Mouse (Mus musculus): ENCODE results near the gene Arpc3. TPM values are rescaled to one million over a fixed set of nuclear protein-coding genes. Genes with fewer than 3 reads are reported as not detected.

Arpc3 gene
- polyA plus RNA-seq, 1 experiment from 2014 or later: 54.1 TPM

DNA sequence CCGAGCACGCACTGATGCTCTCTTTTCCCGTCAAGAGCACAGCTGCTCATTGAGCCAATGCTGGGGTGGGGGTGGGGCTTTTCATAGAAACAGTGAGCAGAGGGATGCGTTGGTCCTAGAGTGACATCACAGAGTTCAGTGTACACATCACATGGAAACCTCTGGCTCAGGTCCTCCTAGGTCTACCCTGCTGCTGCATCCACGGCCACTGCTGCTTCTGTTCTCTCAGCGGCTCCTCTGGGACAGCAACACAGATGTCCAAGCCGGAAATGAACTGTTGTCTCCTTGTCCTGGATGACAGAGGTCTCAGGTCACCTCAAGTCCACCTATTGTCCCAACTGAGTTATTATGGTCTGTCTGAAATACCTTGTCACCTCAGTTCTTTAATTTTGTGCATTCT lies 58.3 kb downstream of the Arpc3 start:
- no peak overlapping the region for H3K9ac ChIP-seq (replicated peaks; ENCODE audit: low read length)
- 62% methylated on average over 7 of the region's 7 CpGs for WGBS
- no peaks in the 10 kb centered on the region for H3K4me1 ChIP-seq (ENCODE audit: control insufficient read depth, insufficient read depth, low read length)
- no peak for ATAC-seq (replicated peaks; ENCODE audit: insufficient number of reproducible peaks, low FRiP score, low TSS enrichment, low read depth)
- H3K27ac ChIP-seq (replicated peaks; ENCODE audit: low read depth, low read length): no peak overlapping the region
- no peak overlapping the region for H3K4me3 ChIP-seq (ENCODE audit: low read depth, low read length)
- peaks cover 16% of the 10 kb centered on the region for H3K36me3 ChIP-seq (replicated peaks; ENCODE audit: control insufficient read depth, insufficient read depth, low read depth, low read length)
- DNase-seq (ENCODE audit: low spot score): no peak
- no peak overlapping the region for H3K4me2 ChIP-seq (ENCODE audit: low read depth, low read length)
- H3K9me3 ChIP-seq (replicated peaks; ENCODE audit: control insufficient read depth, low read length): no peaks in the 10 kb centered on the region
- H3K27me3 ChIP-seq (ENCODE audit: control insufficient read depth, insufficient read depth, low read length): no peaks in the 10 kb centered on the region

GRCm38 (mm10) chr5:122450913-122451317 lies 59.2 kb downstream of the Arpc3 start:
- DNase-seq (ENCODE audit: low spot score): no peak
- H3K4me3 ChIP-seq (ENCODE audit: low read depth, low read length): no peak overlapping the region
- H3K27ac ChIP-seq (replicated peaks; ENCODE audit: low read depth, low read length): no peak overlapping the region
- no peaks in the 10 kb centered on the region for H3K27me3 ChIP-seq (ENCODE audit: control insufficient read depth, insufficient read depth, low read length)
- no peaks in the 10 kb centered on the region for H3K4me1 ChIP-seq (ENCODE audit: control insufficient read depth, insufficient read depth, low read length)
- ATAC-seq (replicated peaks; ENCODE audit: insufficient number of reproducible peaks, low FRiP score, low TSS enrichment, low read depth): no peak
- peaks cover 15% of the 10 kb centered on the region for H3K36me3 ChIP-seq (replicated peaks; ENCODE audit: control insufficient read depth, insufficient read depth, low read depth, low read length)
- no peak overlapping the region for H3K9ac ChIP-seq (replicated peaks; ENCODE audit: low read length)
- WGBS: 75% methylated on average over 5 of the region's 5 CpGs
- no peak overlapping the region for H3K4me2 ChIP-seq (ENCODE audit: low read depth, low read length)
- H3K9me3 ChIP-seq (replicated peaks; ENCODE audit: control insufficient read depth, low read length): no peaks in the 10 kb centered on the region

- DNase-seq (ENCODE audit: low spot score): no peak
These were observed 59.6 kb downstream of the Arpc3 start for GRCm38 (mm10) chr5:122451324-122451723.

DNA sequence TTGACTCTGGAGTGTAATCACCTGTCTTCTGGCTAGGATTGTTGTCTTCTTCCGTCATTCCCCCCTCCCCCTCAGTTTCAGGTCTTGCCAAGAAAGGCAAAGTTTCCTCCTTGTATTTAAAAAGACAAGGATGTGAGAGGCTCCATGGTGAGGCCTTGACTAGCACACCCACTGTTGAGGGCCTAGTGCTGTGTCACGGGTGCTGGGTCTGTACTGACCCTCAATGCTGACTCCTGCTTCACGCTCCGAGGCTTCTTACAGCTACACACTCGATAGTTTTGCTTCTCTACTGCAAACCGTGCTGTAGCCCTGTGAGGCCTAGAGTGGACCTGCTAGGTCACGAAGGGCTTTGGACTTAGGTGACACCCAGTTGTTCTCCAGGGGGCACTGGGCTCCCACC lies 60.5 kb downstream of the Arpc3 start:
- no peak overlapping the region for H3K4me2 ChIP-seq (ENCODE audit: low read depth, low read length)
- 82% methylated on average over 7 of the region's 7 CpGs for WGBS

More at GRCm38 (mm10) chr5:122451324-122451723, 59.6 kb downstream of the Arpc3 start:
- no peaks in the 10 kb centered on the region for H3K4me1 ChIP-seq (ENCODE audit: control insufficient read depth, insufficient read depth, low read length)
- H3K27ac ChIP-seq (replicated peaks; ENCODE audit: low read depth, low read length): no peak overlapping the region
- H3K4me2 ChIP-seq (ENCODE audit: low read depth, low read length): no peak overlapping the region
- no peak overlapping the region for H3K9ac ChIP-seq (replicated peaks; ENCODE audit: low read length)
- ATAC-seq (replicated peaks; ENCODE audit: insufficient number of reproducible peaks, low FRiP score, low TSS enrichment, low read depth): no peak
- H3K36me3 ChIP-seq (replicated peaks; ENCODE audit: control insufficient read depth, insufficient read depth, low read depth, low read length): peaks cover 17% of the 10 kb centered on the region
- 91% methylated on average over 5 of the region's 5 CpGs for WGBS
- no peaks in the 10 kb centered on the region for H3K9me3 ChIP-seq (replicated peaks; ENCODE audit: control insufficient read depth, low read length)
- H3K4me3 ChIP-seq (ENCODE audit: low read depth, low read length): no peak overlapping the region
- no peaks in the 10 kb centered on the region for H3K27me3 ChIP-seq (ENCODE audit: control insufficient read depth, insufficient read depth, low read length)

DNA sequence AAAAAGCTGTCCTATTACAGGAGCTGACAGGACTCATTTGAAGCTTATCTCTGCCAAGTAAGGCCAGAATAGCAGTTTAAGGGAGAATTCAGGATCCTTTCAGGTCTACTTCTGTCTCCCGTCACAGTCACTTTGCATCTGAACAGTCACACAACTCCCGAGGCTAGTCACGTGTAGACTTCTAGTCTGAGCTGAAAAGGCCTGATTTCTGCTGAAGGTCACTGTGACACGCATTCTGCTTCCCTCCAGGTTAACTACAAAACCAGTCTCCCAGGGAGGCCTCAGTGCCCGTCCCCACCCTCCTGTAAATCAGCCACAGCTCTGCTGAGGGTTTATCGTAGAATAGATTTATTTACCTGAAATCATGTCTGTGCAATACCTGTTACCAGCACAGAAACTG lies 61.5 kb downstream of the Arpc3 start:
- WGBS: 88% methylated on average over 6 of the region's 6 CpGs
- Histone ChIP-seq H3K9ac (replicated peaks; ENCODE audit: low read length) (no peak overlapping the region), H3K9me3 (replicated peaks; ENCODE audit: control insufficient read depth, low read length) (no peaks in the 10 kb centered on the region), H3K36me3 (replicated peaks; ENCODE audit: control insufficient read depth, insufficient read depth, low read depth, low read length) (peaks cover 21% of the 10 kb centered on the region), H3K4me1 (ENCODE audit: control insufficient read depth, insufficient read depth, low read length) (no peaks in the 10 kb centered on the region), H3K27ac (replicated peaks; ENCODE audit: low read depth, low read length) (no peak overlapping the region), H3K4me2 (ENCODE audit: low read depth, low read length) (no peak overlapping the region), H3K27me3 (ENCODE audit: control insufficient read depth, insufficient read depth, low read length) (no peaks in the 10 kb centered on the region), H3K4me3 (ENCODE audit: low read depth, low read length) (no peak overlapping the region)
- DNase-seq (ENCODE audit: low spot score) (no peak), ATAC-seq (replicated peaks; ENCODE audit: insufficient number of reproducible peaks, low FRiP score, low TSS enrichment, low read depth) (no peak)

More for the DNA sequence above, 60.5 kb downstream of the Arpc3 start:
- H3K4me1 ChIP-seq (ENCODE audit: control insufficient read depth, insufficient read depth, low read length): no peaks in the 10 kb centered on the region
- no peak overlapping the region for H3K4me3 ChIP-seq (ENCODE audit: low read depth, low read length)
- H3K36me3 ChIP-seq (replicated peaks; ENCODE audit: control insufficient read depth, insufficient read depth, low read depth, low read length): peaks cover 17% of the 10 kb centered on the region
- H3K9ac ChIP-seq (replicated peaks; ENCODE audit: low read length): no peak overlapping the region
- ATAC-seq (replicated peaks; ENCODE audit: insufficient number of reproducible peaks, low FRiP score, low TSS enrichment, low read depth): no peak
- no peak for DNase-seq (ENCODE audit: low spot score)
- H3K9me3 ChIP-seq (replicated peaks; ENCODE audit: control insufficient read depth, low read length): no peaks in the 10 kb centered on the region
- no peaks in the 10 kb centered on the region for H3K27me3 ChIP-seq (ENCODE audit: control insufficient read depth, insufficient read depth, low read length)
- H3K27ac ChIP-seq (replicated peaks; ENCODE audit: low read depth, low read length): no peak overlapping the region

DNA sequence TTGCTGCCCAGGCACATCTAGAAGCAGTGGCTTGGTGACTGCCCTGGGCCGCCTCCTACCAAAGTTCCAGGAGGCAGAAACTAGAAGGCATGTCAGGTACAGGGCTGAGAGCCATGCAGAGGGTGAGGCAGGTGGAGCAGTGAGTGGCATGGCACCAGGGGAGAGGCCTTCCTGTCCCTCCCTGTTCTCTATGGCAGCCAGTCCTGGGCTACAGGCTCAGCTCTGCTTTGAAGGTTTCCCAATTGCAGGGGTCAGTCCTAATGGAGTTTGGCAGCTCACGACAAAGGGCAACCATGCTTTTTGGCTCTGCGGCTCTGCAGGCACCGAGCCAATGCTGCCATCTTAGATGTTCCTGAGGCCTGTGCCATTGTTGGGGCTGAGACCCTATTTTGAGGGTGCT lies 62.8 kb downstream of the Arpc3 start:
- Histone ChIP-seq H3K4me2 (ENCODE audit: low read depth, low read length) (no peak overlapping the region), H3K36me3 (replicated peaks; ENCODE audit: control insufficient read depth, insufficient read depth, low read depth, low read length) (peaks cover 28% of the 10 kb centered on the region), H3K4me1 (ENCODE audit: control insufficient read depth, insufficient read depth, low read length) (no peaks in the 10 kb centered on the region), H3K27me3 (ENCODE audit: control insufficient read depth, insufficient read depth, low read length) (no peaks in the 10 kb centered on the region), H3K9ac (replicated peaks; ENCODE audit: low read length) (no peak overlapping the region), H3K4me3 (ENCODE audit: low read depth, low read length) (no peak overlapping the region), H3K27ac (replicated peaks; ENCODE audit: low read depth, low read length) (no peak overlapping the region), H3K9me3 (replicated peaks; ENCODE audit: control insufficient read depth, low read length) (no peaks in the 10 kb centered on the region)
- WGBS: 87% methylated on average over 4 of the region's 4 CpGs
- no peak for ATAC-seq (replicated peaks; ENCODE audit: insufficient number of reproducible peaks, low FRiP score, low TSS enrichment, low read depth)
- DNase-seq (ENCODE audit: low spot score): no peak

- ATAC-seq (replicated peaks; ENCODE audit: insufficient number of reproducible peaks, low FRiP score, low TSS enrichment, low read depth) (no peak), DNase-seq (ENCODE audit: low spot score) (no peak)
- Histone ChIP-seq H3K27ac (replicated peaks; ENCODE audit: low read depth, low read length) (no peak overlapping the region), H3K36me3 (replicated peaks; ENCODE audit: control insufficient read depth, insufficient read depth, low read depth, low read length) (peaks cover 28% of the 10 kb centered on the region), H3K4me2 (ENCODE audit: low read depth, low read length) (no peak overlapping the region), H3K4me3 (ENCODE audit: low read depth, low read length) (no peak overlapping the region), H3K27me3 (ENCODE audit: control insufficient read depth, insufficient read depth, low read length) (no peaks in the 10 kb centered on the region), H3K9ac (replicated peaks; ENCODE audit: low read length) (no peak overlapping the region), H3K9me3 (replicated peaks; ENCODE audit: control insufficient read depth, low read length) (no peaks in the 10 kb centered on the region), H3K4me1 (ENCODE audit: control insufficient read depth, insufficient read depth, low read length) (no peaks in the 10 kb centered on the region)
- 90% methylated on average over 3 of the region's 3 CpGs for WGBS
These were observed 63.2 kb downstream of the Arpc3 start for GRCm38 (mm10) chr5:122454883-122455282.

DNA sequence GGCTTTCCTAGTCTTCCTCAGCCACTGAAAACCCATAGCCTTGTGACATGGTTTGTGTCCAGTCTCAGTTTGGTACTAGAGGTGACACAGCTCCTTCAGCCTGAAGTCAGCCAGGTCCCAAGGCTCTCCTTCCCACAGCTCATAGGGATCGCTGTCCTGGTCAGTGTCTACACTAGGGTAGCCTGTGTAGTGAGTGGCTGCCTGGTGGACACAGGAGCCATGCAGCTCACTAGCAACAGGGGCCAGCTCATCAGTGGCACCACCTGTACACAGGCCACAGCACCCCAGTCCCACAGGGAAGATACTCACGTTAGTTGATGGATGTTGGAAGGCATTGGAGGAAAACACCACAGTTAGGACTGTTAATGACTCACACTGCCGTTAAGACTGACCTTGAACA lies 63.9 kb downstream of the Arpc3 start:
- Histone ChIP-seq H3K4me1 (ENCODE audit: control insufficient read depth, insufficient read depth, low read length) (no peaks in the 10 kb centered on the region), H3K36me3 (replicated peaks; ENCODE audit: control insufficient read depth, insufficient read depth, low read depth, low read length) (peaks cover 28% of the 10 kb centered on the region), H3K27ac (replicated peaks; ENCODE audit: low read depth, low read length) (no peak overlapping the region), H3K27me3 (ENCODE audit: control insufficient read depth, insufficient read depth, low read length) (no peaks in the 10 kb centered on the region), H3K9ac (replicated peaks; ENCODE audit: low read length) (no peak overlapping the region), H3K4me2 (ENCODE audit: low read depth, low read length) (no peak overlapping the region), H3K9me3 (replicated peaks; ENCODE audit: control insufficient read depth, low read length) (no peaks in the 10 kb centered on the region), H3K4me3 (ENCODE audit: low read depth, low read length) (no peak overlapping the region)
- DNase-seq (ENCODE audit: low spot score) (no peak), ATAC-seq (replicated peaks; ENCODE audit: insufficient number of reproducible peaks, low FRiP score, low TSS enrichment, low read depth) (no peak)
- WGBS: 88% methylated on average over 3 of the region's 3 CpGs
